Mouse (Mus musculus) c-Kit-positive CD71-negative TER-119-negative erythroid progenitor cells, embryonic 14.5 days (primary cell): Measurements from ENCODE around the gene Slc27a1.
A peak's percentile ranks its signal among the peaks of the same experiment; 100 is the strongest.

Experiments
- DNase-seq: peaks from one replicate; pipeline ENCODE4 v3.0.0-alpha.2; 2013; ENCODE audit warnings: low read depth

The Slc27a1 gene

GRCm38 (mm10) chr8:71625088-71625487, 56.4 kb downstream of the Slc27a1 start:
- no peak for DNase-seq

- DNase-seq = no peak
Observed at GRCm38 (mm10) chr8:71626753-71627152, 58.1 kb downstream of the Slc27a1 start.

- no peak for DNase-seq
Observed at GRCm38 (mm10) chr8:71627265-71628099, 58.8 kb downstream of the Slc27a1 start.

GRCm38 (mm10) chr8:71628396-71629095, 59.9 kb downstream of the Slc27a1 start:
- DNase-seq = no peak

- peak; percentile 86 for DNase-seq
Observed at GRCm38 (mm10) chr8:71629096-71629697, 60.5 kb downstream of the Slc27a1 start.

- no peak for DNase-seq
Observed at GRCm38 (mm10) chr8:71629781-71630212, 61.1 kb downstream of the Slc27a1 start.

GRCm38 (mm10) chr8:71630761-71631160, 62.1 kb downstream of the Slc27a1 start:
- DNase-seq = no peak

- no peak for DNase-seq
Observed at GRCm38 (mm10) chr8:71631897-71632296, 63.2 kb downstream of the Slc27a1 start.

GRCm38 (mm10) chr8:71633164-71633563, 64.5 kb downstream of the Slc27a1 start:
- no peak for DNase-seq

- no peak for DNase-seq
Observed at GRCm38 (mm10) chr8:71633981-71634667, 65.4 kb downstream of the Slc27a1 start.
